Mouse (Mus musculus): ENCODE results near the gene Glis2.

GRCm38 (mm10) chr16:4603453-4603837 lies 8.9 kb downstream of the Glis2 start:
- TF ChIP-seq GATA1 (IDR thresholded peaks at IDR 0.05; ENCODE audit: low read length) (no peak), TAL1 (IDR thresholded peaks at IDR 0.05; ENCODE audit: low read length) (no peak)
